Mouse (Mus musculus) Muller cell, postnatal 12 days (primary cell): ENCODE results near the gene Arhgap1.

Source experiments
- DNase-seq: peaks from one replicate; pipeline ENCODE4 v3.0.0-alpha.2; 2015; ENCODE audit errors: inconsistent ontology term

Arhgap1 gene

DNA sequence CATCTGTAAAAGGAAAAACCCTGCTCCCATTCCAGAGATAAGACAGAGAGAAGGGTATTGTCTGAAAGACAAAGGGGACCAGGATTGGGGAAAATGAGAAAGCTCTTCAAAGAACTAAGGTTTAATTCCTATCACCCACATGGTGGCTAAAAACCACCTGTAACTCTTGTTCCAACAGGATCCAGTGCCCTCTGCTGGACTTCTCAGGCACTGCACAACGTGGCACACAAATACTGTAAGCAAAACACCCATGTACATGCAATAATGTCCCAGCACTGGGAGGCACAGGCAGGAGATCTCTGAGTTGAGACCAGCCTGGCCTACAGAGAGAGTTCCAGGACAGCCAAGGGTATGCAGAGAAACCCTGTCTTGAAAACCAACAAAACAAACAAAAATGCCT, 2.9 kb upstream of the Arhgap1 start:
- peak; percentile 33 for DNase-seq

- no peak for DNase-seq
Measured at GRCm38 (mm10) chr2:91649152-91649551, 508 bp upstream of the Arhgap1 start.

DNA sequence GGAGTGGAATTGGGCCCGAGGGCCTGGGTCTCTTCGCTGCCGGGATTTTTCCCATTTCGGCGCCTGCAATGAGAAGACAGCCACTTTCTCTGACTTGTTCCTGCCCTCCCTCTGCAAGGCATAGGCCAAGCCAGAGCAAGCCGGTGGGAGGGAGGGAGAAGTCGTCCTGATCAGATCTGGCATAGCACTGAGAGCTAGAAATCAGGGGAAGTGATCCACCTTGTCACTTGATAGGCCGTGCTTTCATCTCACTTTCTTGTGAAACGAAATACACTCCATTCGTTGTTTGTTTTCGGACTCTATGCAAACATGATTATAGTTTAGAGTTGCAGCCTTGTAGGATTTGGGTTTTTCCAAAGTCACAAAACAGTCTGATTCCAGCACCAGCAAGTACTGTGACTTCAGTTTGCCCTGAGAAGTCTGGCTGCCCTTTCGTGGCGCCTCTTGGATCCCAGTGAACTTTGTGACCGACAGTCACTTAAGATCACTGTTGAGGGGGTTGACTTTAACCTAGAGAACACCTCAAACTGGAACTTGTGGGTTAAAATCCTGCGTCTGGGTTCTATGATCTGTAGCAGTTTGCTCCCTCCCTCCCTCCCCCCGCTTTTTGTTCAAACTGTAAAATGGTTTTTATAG, 818 bp downstream of the Arhgap1 start:
- DNase-seq = no peak

DNA sequence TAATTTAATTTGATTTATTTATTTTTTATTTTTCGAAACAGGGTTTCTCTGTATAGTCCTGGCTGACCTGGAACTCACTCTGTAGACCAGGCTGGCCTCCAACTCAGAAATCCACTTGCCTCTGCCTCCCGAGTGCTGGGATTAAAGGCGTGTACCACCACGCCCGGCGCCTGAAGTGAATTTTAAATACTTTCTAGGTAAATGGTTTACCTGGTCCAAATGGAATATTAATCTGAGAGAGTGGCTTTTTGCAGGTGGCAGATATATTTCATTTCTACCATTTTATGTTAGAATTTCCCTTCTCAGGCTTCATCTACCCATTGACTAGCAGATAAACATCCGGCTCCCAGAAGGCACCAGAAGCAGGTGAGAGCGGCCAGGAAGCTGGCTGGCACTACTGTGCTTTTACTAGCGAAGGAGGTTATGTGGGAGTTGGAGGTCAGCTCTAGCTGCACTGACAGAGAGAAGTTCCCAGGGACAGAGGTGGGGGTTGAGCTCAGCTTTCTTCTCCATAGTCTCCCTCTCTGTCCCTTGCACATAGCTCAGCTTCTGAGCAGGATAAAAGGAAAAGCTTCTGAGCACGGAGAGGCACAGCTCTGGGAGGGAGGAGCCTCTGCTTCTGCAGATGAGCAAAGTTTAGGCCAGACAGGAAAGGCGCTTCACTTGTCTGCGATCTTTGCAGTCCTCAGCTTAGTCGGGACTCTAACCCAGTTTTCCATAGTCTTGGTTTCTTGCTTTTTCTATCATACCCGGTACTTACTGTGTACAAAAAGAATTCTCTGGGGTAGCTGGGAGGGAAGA, 2.0 kb downstream of the Arhgap1 start:
- DNase-seq = no peak

DNA sequence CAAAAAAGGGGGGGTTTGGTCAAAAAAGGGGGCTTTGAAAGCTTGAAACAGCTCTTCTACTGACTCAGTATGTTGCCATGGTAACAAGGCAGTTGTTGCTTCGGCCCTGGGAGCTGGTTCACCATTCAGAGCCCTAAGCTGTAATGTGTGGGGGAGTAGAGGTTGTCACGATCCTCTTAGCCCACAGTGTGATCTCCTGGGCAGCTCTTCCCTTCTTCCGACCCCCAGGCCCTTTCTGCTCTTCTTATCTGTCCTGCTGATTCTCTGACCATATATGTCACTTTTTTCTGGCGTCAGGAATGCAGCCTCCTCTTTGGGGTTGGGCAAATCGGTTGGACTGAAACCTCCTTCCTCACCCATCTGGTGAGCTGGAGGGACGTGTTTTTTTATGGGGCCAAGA, 3.2 kb downstream of the Arhgap1 start:
- DNase-seq = peak; percentile 37

- no peak for DNase-seq
Measured at GRCm38 (mm10) chr2:91655388-91655787, 5.7 kb downstream of the Arhgap1 start.

GRCm38 (mm10) chr2:91655827-91656226, 6.2 kb downstream of the Arhgap1 start:
- DNase-seq = peak; percentile 40

- DNase-seq = no peak
Measured at GRCm38 (mm10) chr2:91656774-91657173, 7.1 kb downstream of the Arhgap1 start.

- DNase-seq = no peak
Measured at GRCm38 (mm10) chr2:91659657-91660056, 10.0 kb downstream of the Arhgap1 start.

- DNase-seq = no peak
Measured at GRCm38 (mm10) chr2:91660981-91661380, 11.3 kb downstream of the Arhgap1 start.

- DNase-seq = no peak
Measured at GRCm38 (mm10) chr2:91664780-91665179, 15.1 kb downstream of the Arhgap1 start.

GRCm38 (mm10) chr2:91666386-91666910, 16.8 kb downstream of the Arhgap1 start:
- DNase-seq = no peak

DNA sequence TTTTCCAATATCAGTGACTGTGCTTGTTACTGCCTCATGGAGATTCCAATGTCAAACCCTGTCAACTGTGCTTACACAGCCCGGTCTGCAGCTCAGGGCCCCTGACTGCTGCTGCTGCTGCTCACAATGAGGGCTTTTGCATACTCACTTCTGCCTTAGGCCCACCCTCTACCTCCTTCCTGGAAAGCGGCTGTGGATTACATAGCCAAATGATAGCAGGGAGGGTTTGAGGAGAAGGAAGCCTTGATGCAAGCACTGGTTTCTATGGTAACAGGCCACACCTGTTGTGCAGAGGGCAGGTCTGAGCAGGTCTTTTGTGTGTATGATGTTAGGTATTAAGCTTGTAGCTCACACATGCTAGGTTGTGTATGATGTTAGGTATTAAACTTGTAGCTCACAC, 18.1 kb downstream of the Arhgap1 start:
- DNase-seq = no peak

DNA sequence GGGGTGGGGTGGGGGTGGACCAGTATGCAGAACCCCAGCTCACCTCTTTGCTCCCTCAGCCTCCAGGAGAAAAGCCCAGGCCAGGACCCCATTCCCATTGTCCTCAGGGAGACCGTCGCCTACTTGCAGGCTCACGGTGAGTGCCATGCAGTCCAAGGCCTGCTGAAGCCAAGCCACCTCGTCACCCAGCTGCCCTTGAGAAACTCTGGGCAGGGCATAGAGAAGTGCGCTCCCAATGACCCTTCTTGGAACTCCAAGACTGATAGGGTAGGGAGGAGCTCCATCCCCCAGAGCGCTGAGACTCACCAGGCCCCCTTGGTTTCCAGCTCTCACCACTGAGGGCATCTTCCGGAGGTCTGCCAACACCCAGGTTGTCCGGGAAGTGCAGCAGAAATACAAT, 19.7 kb downstream of the Arhgap1 start:
- no peak for DNase-seq

DNA sequence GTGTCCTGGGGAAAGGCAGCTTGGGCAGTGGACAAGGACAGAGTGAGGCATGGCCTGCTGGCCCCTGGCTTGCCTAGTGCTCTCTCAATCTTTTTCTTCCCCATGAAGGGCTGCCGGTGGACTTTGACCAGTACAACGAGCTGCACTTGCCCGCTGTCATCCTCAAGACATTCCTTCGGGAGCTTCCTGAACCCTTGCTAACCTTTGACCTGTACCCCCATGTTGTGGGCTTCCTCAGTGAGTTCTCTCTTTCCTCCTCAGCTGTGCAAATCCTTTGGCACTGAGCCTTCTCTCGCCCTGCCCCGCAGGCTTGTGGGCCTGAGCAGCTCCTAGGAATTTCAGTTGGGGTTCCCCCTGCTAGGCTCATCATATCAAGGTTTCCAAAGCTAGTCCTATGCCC, 20.4 kb downstream of the Arhgap1 start:
- DNase-seq = no peak

- DNase-seq = no peak
Measured at GRCm38 (mm10) chr2:91673587-91673986, 23.9 kb downstream of the Arhgap1 start.

GRCm38 (mm10) chr2:91674895-91675294, 25.2 kb downstream of the Arhgap1 start:
- no peak for DNase-seq

GRCm38 (mm10) chr2:91676420-91676819, 26.8 kb downstream of the Arhgap1 start:
- DNase-seq = no peak

GRCm38 (mm10) chr2:91676961-91677360, 27.3 kb downstream of the Arhgap1 start:
- no peak for DNase-seq

DNA sequence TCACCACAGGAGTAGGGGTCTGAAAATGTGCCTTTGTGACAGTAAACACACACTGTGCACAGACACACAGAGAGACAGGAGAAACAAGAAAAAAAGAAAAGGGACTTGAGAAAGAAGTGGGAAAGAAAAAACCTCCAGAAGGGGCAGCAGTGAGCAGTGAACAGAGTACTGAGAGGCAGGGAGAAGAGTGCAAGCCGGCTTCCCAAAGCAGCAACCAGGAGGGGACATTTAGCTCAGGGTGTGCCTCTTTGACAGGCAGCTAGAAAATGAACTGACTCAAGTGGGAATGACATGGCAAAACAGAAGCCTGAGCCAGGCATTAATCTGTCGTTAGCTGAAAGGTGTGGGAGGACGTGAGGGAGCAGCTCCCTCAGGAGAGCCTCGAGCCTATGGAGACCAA, 33.2 kb downstream of the Arhgap1 start:
- peak; percentile 10 for DNase-seq

DNA sequence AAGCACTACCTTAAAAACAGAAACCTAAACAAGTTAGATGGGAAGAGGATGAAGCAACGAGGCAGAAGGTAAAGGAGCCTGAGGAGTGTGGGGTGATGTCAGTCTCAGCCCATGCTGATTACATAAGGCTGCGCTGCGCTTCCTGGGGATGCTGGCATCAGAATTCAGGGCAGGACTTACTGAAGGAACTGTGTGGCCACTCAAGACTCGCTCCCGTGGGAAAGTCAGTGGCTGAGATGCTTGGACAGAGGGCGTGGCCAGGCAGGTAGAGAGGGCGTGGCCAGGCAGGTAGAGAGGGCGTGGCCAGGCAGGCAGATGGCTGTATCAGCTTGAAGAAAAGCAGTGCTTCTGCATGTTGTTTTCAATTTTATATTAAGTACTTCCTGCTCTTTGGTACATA, 34.3 kb downstream of the Arhgap1 start:
- no peak for DNase-seq

DNA sequence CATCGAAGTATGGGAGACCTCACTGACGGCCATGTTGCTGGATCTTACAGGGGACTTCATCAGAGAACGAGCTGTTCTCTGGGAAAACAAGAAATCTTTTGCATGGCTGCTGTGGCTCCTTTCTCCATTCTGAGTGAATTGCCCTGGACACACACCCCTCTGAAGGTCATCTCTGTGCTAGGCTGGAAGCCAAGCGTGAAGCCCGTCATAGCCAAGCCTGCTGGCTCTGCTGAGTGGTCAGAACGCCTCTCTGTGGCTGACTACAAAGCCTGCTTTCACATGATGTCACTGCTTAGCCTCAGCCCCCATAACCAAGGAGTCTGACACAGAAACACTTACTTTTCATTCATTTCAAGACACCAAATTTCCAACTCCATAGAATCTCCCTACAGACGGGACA, 39.8 kb downstream of the Arhgap1 start:
- DNase-seq = no peak
